Mouse (Mus musculus) CD4-positive, CD25-positive, alpha-beta regulatory T cell, adult 4 months (primary cell): ENCODE measurements around the gene Rptor. TPM values are rescaled to one million over a fixed set of nuclear protein-coding genes. Genes with fewer than 3 reads are reported as not detected.

Experiments
- ATAC-seq: one replicate; pipeline ENCODE4 v1.8.0; 2017
- polyA plus RNA-seq, 2 experiments: library from polyadenylated mRNA; unstranded; fragments of 100-300 nt; shearing (Covaris generic); gene quantifications; one replicate each; pipeline ENCODE4 v1.2.1; 2017

The Rptor gene
- polyA plus RNA-seq, 2 experiments from 2014 or later: 8.7 to 12.2 TPM

DNA sequence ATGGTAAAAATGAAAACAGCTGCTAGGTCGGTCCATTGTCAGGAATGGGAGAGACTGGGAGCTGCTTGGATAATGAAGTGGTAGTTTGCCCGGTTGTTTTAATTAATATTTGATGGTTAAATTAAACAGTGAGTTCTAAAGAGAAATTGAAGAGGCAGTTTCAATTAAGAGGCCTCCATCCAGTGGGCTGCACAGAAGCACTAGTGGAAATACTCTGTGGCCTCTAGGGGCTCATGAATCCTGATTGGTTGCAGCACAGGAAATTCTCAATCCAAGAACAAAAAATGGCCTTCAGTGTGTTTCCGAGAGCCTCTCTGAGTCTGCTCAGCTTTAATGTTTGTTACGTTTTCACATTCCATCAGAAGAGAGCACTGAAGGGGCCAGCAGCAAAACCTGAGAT lies 141.7 kb downstream of the Rptor start:
- no peak for ATAC-seq

DNA sequence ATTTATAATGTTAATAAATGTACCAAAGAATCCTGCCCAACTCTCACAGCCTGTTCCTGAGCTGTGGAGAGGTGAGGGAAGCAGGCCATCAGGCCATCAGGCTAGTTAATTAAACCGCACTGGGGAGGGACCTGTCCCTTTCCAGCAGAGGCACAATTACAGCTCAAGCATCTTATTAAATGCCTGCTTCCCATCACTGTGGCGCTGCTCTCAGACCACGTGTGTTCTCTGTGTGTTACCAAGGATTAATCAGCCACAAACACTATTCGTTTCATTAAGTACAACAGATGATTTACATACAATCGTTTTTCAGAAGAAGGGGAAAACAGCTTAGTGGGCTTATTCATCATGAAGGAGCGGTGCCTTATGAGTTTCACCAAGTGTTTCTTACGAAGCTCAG lies 142.6 kb downstream of the Rptor start:
- no peak for ATAC-seq

DNA sequence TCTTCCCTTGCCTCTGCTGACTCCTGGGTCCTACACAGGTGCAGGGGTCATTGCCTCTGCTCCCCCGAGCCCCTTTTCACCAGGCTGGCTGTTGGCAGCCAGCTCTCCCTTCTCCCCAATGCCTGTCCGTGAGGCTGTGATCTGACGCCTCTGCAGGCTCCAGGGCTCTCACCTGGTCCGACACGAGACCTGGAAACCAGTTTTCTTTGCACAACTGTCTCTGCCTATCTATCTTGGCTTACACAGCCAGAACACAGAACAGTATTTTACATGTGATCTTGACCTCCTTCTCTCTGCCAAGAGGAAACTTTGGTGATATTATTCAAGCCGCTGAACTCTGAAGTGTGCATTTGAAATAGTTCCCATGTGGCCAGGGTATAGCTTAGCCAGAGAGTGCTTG lies 151.8 kb downstream of the Rptor start:
- ATAC-seq: no peak

DNA sequence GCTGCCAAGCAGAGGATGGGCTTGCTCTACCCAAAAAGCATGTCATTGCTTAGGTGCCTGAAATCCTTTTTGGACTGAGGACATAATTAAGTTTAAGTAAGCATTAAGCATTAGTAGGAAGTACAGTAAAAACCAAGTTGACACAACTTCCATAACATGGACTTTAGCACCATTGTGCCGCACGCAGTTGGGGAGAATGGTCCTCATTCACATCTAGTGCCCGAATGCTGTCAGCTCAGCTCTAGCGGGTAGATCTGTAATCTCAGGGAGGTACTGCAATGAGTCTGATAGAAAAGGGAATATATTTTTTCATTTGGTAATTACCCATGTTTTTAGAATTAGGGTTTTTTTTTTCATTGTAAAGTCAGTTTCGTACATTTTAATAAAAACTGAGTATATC lies 155.5 kb downstream of the Rptor start:
- no peak for ATAC-seq

DNA sequence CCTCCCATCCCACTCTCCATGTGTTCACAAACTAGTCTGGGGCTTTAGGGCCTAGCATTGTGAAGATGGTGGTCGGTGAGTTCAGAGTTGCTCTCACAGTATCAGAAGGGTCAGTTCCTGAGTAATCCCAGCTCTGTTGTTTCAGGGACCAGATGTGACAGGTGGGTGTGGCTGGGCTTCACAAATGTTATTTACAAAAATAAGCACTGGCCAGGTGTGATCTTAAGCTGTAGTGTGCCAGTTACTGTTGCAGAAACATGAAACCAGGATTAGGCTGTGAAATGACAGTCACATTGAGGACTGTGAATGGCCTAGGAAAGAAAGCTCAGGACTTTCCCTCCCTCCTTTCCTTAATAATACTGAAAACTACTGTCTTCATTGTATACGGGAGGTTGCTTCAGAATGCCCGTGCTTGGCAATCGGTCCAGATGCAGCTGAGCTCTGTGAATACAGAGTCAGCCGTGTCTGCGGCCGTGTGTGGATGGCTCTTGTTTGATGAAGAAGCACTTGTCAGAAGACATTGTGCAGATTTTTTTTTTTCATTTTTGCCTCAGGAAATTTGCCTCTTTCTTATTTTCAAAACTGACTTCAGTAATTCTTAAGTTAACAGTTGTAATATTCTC lies 156.1 kb downstream of the Rptor start:
- ATAC-seq: no peak

DNA sequence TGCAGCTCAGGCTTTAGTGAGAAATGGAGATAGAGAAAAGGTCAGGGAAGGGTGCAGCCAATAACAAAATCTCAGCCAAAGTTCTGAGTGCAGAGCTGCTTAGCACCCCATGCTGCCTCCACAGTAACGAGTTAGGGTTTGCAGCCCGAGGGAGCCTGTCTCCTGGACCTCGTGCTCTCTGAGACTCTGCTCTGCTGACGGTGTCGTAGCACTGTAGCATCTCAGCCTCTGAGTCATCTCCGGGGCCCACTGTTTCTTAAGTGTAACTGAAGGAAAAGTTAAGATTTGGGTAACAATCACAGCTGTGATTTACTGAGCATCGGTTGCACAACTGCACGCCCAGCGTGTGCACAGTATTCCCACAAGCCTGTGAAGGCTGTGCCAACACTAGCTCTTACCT lies 160.2 kb downstream of the Rptor start:
- no peak for ATAC-seq

DNA sequence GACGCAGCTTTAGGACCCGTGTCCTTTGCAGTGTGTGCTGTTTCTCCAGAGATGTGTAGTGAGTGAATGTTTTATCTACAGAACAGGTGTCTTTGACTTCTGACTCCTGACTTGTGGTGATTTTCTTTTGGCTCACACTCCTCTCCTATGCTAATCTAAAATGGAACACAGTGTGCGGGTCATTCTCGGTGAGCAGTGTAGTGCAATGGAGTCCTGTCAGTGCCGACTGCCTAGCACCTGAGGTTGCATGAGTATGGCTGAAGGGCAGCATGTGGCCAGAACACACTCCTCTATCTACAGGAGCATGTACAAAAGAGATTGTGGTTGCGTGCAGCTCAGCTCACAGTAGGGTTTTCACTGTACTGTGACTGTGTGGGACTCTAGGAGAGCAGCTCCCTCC lies 163.3 kb downstream of the Rptor start:
- no peak for ATAC-seq

DNA sequence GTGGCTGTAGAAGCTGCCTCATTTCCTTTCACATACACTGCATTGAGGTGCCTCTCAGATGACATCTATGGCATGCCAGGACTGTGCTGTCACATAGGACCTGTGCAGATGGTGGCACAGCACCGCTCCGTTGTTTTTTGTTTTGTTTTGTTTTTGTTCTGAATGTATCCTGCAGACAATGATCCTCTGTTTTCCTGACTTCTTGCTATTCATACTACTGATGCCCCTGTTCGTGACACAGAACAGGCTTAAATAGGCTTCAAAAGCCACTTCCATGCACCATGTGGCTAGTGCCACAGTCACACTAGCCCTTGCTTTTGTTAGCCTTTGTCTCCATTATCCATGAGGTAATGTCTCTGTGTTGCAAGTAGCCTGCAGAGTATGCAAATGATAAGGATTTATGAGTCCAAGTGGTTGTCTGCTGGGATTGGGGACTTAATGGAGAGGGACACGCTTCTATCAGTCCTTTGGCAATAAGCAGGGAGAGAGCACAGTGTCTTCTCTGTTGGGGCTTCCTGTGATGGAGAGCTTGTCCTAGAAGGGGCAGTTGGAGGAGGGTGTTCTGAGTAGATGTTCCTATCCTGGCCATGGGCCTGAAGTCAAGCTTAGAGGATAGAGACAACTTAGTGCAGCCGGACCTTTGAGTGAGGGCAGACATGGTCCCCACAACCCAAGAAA lies 164.2 kb downstream of the Rptor start:
- no peak for ATAC-seq

DNA sequence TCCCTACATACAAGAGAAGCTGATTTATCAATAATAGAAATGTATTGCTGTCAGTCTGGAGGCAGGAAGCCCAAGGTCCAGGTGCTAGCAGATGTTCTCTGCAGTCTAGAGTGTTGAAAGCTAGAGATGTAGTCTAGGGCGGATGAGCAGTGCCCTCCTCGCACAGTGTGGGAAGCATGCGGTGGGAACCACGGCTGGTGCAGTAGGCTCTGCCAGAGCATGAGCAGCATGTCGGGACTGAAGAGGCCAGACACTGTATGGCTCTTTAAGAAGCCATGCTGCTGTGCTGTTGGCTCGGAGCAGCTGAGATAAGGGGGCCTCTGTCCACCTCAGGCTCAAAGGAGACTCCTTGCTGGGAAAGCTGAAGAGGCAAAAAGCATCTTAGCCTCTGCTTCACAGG lies 164.8 kb downstream of the Rptor start:
- ATAC-seq: no peak

DNA sequence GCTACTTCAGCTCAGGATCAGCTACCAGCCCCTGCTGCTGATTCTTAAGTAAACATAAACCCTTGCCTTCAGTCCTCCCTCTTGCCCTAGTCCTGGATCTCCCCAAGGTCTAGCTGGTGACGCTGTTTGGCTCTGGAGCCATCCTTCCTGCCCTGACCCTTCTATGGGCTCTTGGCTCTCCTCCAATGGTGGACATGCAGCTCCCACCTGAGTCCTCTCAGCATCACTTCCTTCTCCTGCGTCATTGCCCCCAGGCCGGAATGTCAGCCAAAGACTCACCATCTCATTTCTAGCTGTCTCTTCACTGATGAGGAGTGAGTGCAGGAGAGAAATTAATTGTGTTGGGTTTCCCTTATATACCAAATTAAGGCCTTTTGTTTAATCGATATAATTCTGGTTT lies 165.8 kb downstream of the Rptor start:
- ATAC-seq: no peak

DNA sequence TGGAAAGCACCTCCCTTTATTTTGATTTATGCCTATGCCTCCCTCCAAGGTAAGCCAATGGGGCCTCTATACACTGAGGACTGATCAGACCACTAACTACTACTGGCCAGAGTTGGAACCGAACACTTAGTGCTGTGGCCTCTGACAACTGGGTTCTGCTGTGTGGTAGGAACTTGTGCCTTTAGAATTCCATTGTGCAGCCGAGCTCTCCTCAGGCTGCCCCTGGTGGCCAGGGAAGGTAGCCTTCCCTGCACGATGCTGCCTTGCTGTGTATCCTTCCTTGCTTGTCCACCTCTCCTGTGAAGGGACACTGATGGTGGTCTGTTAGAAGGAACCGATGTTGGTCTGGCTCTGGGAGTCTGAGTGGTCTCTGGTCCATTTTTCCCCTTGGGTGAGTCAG lies 167.0 kb downstream of the Rptor start:
- no peak for ATAC-seq

DNA sequence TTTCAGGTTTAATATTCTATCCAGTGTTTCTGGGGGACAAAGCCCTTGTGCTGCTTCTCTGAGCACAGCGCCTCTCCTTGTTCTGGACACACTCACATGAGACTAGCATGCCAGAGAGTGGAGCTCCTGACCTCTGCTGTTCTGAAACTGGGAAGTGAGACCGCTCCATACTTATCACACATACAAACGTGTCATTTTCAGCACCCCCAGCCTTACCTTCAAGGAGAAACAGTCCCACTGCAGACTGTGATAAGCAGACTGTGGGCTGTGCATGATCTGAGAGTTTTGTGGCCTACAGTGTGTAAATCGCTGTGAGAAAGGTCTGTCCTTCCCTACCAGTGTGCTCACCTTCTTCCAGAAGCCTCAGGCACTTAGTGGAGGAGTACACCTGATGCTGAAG lies 168.3 kb downstream of the Rptor start:
- no peak for ATAC-seq

DNA sequence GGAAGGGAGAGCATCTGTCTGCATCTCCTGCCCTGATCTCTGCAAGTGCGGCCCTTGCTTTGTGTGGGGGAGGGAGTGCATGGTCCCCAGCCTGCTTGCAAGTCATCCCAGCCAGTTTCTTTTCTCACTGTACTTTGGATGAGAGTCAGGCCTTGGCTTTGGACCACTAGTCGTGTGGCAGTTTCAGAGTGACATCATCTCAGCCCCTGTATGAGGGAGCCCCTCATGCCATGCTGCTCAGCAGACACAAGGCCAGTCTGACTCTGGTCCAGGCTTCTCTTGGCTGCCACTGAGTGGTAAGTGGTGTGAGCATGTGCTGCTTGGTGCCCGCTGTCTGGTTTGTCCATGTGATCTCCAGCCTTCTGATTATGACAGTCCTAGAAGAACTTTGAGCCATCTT lies 170.2 kb downstream of the Rptor start:
- ATAC-seq: no peak

DNA sequence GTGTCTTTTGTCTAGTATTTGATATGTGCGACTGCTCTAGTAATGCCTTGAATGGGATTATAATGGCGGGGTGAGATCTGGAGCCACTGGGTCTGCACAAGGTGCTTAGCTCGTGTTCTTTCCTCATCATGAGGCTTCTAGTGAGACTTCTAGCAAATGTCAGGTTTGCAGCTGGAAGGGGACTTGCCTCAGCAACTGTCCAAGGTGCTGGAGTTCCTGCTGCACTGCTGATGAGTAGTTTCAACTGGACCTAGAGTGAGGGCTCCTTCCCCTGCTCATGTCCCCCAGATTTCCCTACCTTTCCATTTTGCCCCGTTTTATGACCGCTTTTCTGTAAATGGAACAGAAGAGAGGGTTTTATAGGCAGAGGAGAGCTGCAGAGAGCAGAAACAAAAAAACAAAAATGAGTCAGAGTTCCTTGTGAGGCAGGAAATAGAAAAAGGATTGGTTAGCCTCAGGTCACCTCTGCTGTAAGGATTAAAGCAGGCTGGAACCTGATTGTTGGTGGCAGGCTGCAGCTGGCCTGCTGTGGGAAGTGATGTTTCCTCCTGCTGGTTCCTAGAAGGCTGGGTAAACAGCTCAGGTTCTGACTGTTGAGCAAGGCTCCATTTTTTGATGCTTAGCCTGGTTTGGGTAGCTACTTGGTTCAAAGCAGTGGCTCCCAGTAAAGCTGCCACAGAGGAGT lies 172.5 kb downstream of the Rptor start:
- ATAC-seq: no peak

DNA sequence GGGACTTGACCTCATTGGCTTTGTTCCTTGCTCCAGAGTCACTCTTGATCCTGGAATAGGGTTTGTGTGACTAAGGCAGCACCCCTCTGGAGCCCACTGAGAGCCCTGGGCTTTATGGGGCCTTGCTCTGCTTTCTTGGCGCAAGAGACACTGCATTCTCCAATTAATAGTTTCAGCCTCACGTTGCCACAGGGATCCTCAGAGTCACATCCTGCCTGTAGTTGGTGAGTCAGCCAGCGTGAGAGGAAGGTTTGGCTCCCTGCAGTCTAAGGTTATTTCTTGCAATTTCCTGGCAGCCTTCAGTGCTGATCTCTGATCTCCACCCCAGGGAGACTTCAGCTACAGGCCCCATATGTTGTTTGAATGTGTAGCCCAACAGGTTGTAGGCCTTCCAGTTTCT lies 174.5 kb downstream of the Rptor start:
- no peak for ATAC-seq

DNA sequence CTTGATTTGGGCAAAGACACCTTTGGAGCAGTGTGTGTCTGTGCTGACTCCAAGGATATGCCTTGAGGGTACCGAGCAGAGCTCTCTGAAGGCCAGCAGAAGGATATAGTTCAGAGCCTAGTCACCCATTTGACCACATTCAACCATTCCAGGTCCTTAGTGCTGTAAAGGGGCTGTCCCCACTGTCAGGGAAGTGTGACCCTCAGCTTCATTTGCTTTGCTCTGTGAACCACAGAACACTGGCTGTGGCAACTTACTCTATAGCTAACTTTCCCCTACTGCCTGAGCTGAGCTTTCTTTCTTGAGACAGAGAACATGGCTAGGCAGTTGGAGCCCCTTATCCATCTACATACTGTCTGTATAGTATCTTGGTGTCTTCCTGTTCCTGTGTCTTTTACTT lies 175.2 kb downstream of the Rptor start:
- no peak for ATAC-seq

DNA sequence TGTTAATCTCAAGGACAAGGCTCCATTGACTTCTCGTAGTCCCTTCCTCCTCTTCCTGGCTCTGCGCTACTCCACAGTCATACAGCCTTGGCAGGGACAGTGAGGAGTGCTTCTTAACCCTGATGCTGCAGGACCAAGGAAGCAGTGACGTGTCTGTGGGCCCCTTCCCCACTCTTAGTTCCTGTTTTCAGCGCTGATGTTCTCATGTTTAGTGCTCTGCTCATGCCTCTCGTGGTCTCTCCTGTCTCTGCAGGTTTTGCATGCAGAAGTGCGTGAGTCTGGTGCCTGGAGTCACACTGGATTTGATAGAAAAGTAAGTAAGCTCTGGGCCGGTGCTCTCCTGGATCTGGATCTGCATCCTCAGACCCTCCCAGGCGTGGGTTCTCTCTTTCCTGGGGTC lies 177.6 kb downstream of the Rptor start:
- no peak for ATAC-seq

DNA sequence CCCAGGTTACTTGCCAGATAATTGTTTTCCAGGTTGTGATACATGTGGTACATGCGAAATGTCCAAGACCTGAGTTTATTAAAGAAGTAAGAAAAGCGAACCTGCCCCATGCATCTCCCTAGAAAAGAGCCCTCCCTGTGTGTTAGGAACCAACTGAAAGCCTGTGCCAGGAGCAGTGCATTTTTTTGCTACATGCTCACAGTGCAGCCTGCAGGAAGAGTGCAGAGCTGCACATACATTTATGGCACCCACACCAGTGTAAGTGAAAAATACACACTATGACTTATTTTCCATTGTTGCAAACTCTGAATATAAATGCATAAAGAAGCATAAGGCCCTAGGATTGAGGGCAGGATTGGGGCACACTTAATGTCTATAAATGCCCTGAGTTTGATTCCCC lies 178.5 kb downstream of the Rptor start:
- no peak for ATAC-seq

DNA sequence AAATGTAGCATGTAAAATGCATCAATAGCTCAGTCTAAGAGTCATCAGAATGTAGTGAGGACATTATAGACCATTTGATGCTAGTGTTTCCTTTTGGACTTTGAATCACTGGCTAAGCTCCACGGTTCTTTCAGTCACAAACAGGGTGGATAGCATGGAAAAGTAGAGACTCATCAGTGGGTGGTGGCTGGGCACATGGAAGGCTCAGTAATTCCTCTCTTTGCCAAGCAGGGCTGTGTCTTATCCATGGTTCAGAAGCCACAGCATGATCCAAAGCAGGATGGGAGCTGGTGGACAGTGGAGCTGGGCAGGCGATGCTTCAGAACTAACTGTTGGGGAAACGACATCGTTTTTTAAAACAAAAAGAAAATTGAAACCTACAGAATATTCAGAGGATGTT lies 179.0 kb downstream of the Rptor start:
- ATAC-seq: no peak

DNA sequence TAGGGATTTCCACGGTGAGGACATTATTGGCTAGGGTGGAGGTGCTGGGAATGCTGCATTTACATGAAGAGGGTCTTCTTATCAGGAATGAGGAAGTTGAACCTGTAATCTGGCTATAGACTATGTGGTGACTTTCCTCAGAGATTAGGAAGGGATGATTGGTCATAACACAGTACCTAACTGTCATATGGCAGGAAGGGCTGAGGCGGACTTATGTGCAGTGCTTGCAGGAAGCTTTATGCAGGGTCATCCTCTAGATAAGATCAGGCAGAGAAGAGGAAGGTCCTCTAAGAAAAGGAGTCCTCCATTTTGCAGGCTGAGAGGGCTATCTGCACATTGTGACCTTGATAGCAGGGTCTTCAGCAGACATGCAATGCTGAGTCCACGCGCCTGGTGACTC lies 180.9 kb downstream of the Rptor start:
- no peak for ATAC-seq

DNA sequence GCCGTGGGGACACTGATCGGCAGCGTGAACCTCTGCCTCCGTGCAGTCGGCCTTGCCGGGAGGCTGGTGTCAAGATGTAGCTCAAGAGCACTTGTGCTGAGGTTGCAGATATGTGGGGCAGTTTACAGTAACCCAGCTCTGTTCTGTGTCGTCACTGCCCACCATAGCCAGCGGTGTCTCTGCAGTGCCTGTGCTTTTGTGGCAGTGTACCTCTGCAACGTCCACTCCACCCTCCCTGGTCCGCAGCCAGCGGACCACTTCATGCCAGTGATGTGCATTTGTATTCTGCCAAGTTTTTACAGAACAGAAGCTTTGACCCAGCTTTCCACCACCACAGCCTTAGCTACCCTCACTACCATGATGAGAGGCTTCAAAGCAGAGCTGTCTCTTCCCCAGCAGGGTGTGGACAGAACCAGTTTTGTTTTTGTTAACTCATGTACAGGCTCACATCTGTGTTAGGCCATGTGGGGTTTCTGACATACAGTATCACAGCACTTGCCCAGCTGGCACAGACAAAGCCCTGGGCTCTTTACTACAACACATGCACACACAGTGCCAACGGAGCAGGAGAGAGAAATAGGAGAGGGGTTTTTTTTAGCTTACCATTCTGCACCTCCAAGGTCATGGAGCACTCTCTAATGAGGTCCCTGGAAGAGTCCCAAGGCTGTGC lies 182.1 kb downstream of the Rptor start:
- no peak for ATAC-seq

DNA sequence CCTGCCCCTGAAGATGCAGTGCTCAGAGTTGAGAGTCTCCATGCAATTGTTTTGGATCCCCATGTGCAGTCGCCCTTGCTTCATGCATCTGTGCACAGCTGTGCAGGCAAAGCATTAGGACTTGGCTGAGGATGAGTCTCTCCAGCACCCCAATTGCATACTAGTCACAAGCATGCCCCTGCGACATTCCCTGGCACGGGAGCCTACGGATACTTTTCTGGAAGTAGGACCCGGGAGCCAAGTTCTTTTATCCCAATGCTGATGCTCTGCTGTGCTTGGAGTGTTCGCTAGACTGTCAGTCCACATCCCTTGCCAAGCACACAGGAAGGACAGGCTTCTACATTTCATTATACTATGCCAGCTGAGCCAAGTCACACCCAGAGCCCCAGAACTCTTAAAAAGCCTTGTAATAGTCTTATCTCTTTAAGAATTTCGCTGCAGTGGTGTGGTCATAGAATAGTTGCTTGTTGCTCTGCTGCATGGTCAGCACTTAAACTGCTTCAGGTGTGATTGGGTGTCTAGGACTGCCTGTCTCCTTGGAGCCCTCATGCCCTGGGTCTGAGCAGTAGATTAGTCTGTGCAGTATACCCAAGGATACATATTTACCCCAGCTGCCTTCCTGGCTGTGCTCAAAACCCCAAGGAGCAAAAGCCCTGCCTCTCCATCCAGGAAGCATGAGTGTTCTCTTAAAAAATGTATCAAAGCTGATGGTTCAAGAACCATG lies 183.1 kb downstream of the Rptor start:
- no peak for ATAC-seq

DNA sequence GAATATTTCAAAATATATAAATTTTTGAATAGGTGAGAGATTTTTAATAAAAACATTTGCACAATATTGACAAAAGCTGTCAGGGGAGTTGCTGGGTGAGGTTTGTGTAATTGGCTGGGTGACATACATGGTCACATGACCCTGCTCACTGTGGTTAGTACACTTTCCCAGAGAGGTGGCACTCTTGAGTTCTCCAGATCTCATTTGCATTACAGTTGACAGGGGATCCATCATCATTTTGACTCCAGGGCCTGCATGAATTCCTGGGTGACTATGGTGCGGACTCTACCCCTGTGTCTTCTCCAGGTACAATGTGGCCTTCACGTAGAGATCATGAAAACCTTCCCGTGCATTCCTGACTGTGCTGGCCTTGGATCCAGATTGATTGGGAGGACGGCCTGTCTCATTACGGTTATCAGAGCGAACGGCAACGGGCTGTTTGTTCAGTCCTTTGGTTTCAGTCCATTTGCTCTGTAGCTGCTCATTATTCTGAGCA lies 183.7 kb downstream of the Rptor start:
- no peak for ATAC-seq
